Mouse (Mus musculus) 416B (cell line): Measurements from ENCODE around the gene Prss8.
A peak's percentile ranks its signal among the peaks of the same experiment; 100 is the strongest.

ENCODE experiments used
- DNase-seq: peaks from one replicate; pipeline ENCODE4 v3.0.0; 2011; ENCODE audit warnings: low read depth

Gene Prss8

GRCm38 (mm10) chr7:127928596-127928995 is 1.3 kb downstream of the Prss8 start:
- no peak for DNase-seq

- no peak for DNase-seq
Observed at GRCm38 (mm10) chr7:127927726-127928125, 2.2 kb downstream of the Prss8 start.

- DNase-seq: no peak
Observed at GRCm38 (mm10) chr7:127926846-127927245, 3.1 kb downstream of the Prss8 start.

GRCm38 (mm10) chr7:127926066-127926465 is 3.8 kb downstream of the Prss8 start:
- DNase-seq: no peak

- DNase-seq: no peak
Observed at GRCm38 (mm10) chr7:127925252-127925651, 4.7 kb downstream of the Prss8 start.

- no peak for DNase-seq
Observed at GRCm38 (mm10) chr7:127923714-127924113, 6.2 kb downstream of the Prss8 start.

GRCm38 (mm10) chr7:127922451-127923275 is 7.2 kb downstream of the Prss8 start:
- peak; percentile 70 for DNase-seq

- DNase-seq: peak; percentile 62
Observed at GRCm38 (mm10) chr7:127921516-127921915, 8.4 kb downstream of the Prss8 start.

- DNase-seq: peak; percentile 58
Observed at GRCm38 (mm10) chr7:127919290-127919689, 10.6 kb downstream of the Prss8 start.

GRCm38 (mm10) chr7:127918203-127918602 is 11.7 kb downstream of the Prss8 start:
- DNase-seq: peak; percentile 81

GRCm38 (mm10) chr7:127915293-127915692 is 14.6 kb downstream of the Prss8 start:
- DNase-seq: peak; percentile 72

GRCm38 (mm10) chr7:127912938-127913337 is 17.0 kb downstream of the Prss8 start:
- no peak for DNase-seq

- peak; percentile 95 for DNase-seq
Observed at GRCm38 (mm10) chr7:127912190-127912871, 17.6 kb downstream of the Prss8 start, which contains the start of gene Kat8. Kat8 (plus strand) TSS chr7:127912516.

- no peak for DNase-seq
Observed at GRCm38 (mm10) chr7:127908656-127909055, 21.2 kb downstream of the Prss8 start.

- no peak for DNase-seq
Observed at GRCm38 (mm10) chr7:127907939-127908338, 22.0 kb downstream of the Prss8 start.

- peak; percentile 90 for DNase-seq
Observed at GRCm38 (mm10) chr7:127903971-127904796, 25.7 kb downstream of the Prss8 start, which contains the start of gene Bckdk. Bckdk (plus strand) TSS chr7:127904082.

GRCm38 (mm10) chr7:127901772-127902171 is 28.1 kb downstream of the Prss8 start:
- no peak for DNase-seq

GRCm38 (mm10) chr7:127899997-127900396 is 29.9 kb downstream of the Prss8 start:
- no peak for DNase-seq

GRCm38 (mm10) chr7:127898179-127898956 is 31.5 kb downstream of the Prss8 start:
- DNase-seq: no peak

- DNase-seq: no peak
Observed at GRCm38 (mm10) chr7:127897542-127897941, 32.4 kb downstream of the Prss8 start.

GRCm38 (mm10) chr7:127896384-127896783 is 33.5 kb downstream of the Prss8 start:
- peak; percentile 74 for DNase-seq
